Mouse (Mus musculus) c-Kit-positive CD71-positive TER-119-positive erythroid progenitor cells, embryonic 14.5 days (primary cell): Measurements from ENCODE around the gene Ankrd9.
A peak's percentile ranks its signal among the peaks of the same experiment; 100 is the strongest.

Experiments
- DNase-seq: peaks from one replicate; pipeline ENCODE4 v3.0.0-alpha.2; 2013; ENCODE audit warnings: low spot score

Ankrd9 gene

GRCm38 (mm10) chr12:110978607-110979406, at the start of gene Ankrd9:
Gene Ankrd9, minus strand, starts transcription at chr12:110979040.
- peak; percentile 99 for DNase-seq

- no peak for DNase-seq
Measured at GRCm38 (mm10) chr12:111021577-111021976, 42.7 kb upstream of the Ankrd9 start.

GRCm38 (mm10) chr12:111021138-111021537, 42.3 kb upstream of the Ankrd9 start:
- DNase-seq = no peak

GRCm38 (mm10) chr12:111019086-111019485, 40.2 kb upstream of the Ankrd9 start:
- no peak for DNase-seq

- no peak for DNase-seq
Measured at GRCm38 (mm10) chr12:111018068-111018467, 39.2 kb upstream of the Ankrd9 start.

GRCm38 (mm10) chr12:111016807-111017206, 38.0 kb upstream of the Ankrd9 start:
- DNase-seq = no peak

GRCm38 (mm10) chr12:111009615-111010257, 30.9 kb upstream of the Ankrd9 start:
- DNase-seq = no peak

- no peak for DNase-seq
Measured at GRCm38 (mm10) chr12:111008500-111009490, 30.0 kb upstream of the Ankrd9 start.

- DNase-seq = no peak
Measured at GRCm38 (mm10) chr12:111007134-111008103, 28.6 kb upstream of the Ankrd9 start.

- DNase-seq = no peak
Measured at GRCm38 (mm10) chr12:111006339-111006738, 27.5 kb upstream of the Ankrd9 start.

- no peak for DNase-seq
Measured at GRCm38 (mm10) chr12:111005803-111006202, 27.0 kb upstream of the Ankrd9 start.

GRCm38 (mm10) chr12:111004142-111004541, 25.3 kb upstream of the Ankrd9 start:
- DNase-seq = no peak

- DNase-seq = no peak
Measured at GRCm38 (mm10) chr12:111000956-111001355, 22.1 kb upstream of the Ankrd9 start.

- peak; percentile 44 for DNase-seq
Measured at GRCm38 (mm10) chr12:110999820-111000219, 21.0 kb upstream of the Ankrd9 start.

GRCm38 (mm10) chr12:110998092-110998491, 19.3 kb upstream of the Ankrd9 start:
- no peak for DNase-seq

- DNase-seq = no peak
Measured at GRCm38 (mm10) chr12:110994666-110995065, 15.8 kb upstream of the Ankrd9 start.

GRCm38 (mm10) chr12:110993226-110993625, 14.4 kb upstream of the Ankrd9 start:
- no peak for DNase-seq

- DNase-seq = no peak
Measured at GRCm38 (mm10) chr12:110992771-110993170, 13.9 kb upstream of the Ankrd9 start.

- peak; percentile 90 for DNase-seq
Measured at GRCm38 (mm10) chr12:110992128-110992553, 13.3 kb upstream of the Ankrd9 start.

- DNase-seq = peak; percentile 92
Measured at GRCm38 (mm10) chr12:110991361-110992127, 12.7 kb upstream of the Ankrd9 start.
